Mouse (Mus musculus): Measurements from ENCODE around the gene Pigu. TPM values are rescaled to one million over a fixed set of nuclear protein-coding genes. Genes with fewer than 3 reads are reported as not detected.

The Pigu gene
- polyA plus RNA-seq, 1 experiment from 2014 or later = 66.8 TPM

DNA sequence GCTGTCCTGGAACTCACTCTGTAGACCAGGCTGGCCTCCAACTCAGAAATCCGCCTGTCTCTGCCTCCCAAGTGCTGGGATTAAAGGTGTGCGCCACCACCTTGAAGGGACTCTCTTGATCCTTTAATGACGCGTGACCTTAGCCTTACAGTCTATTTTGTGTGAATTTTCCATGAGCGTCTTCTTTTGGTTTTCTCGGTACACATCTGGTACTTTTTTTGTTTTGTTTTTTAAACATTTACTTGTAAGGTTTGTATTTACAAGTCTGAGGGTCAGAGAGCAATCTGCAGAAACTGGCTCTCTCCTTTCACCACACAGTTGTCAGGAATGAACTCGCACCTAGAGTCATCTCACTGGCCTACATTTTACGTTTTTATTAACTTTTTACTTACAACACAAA lies 83.6 kb downstream of the Pigu start:
- Histone ChIP-seq H3K4me3 (ENCODE audit: low read length) (no peak overlapping the region), H3K27me3 (ENCODE audit: control insufficient read depth, insufficient read depth, low read length) (no peaks in the 10 kb centered on the region), H3K9ac (ENCODE audit: low read depth, low read length) (no peak overlapping the region), H3K9me3 (ENCODE audit: control insufficient read depth, low read length) (no peaks in the 10 kb centered on the region), H3K4me2 (replicated peaks; ENCODE audit: low read depth, low read length) (no peak overlapping the region), H3K4me1 (ENCODE audit: control insufficient read depth, insufficient read depth, low read length) (0 out of 2 replicates have a peak, but pooled peaks cover 6% of the 10 kb centered on the region), H3K36me3 (ENCODE audit: control insufficient read depth, insufficient read depth, low read length) (peaks cover 8% of the 10 kb centered on the region), H3K27ac (ENCODE audit: low read depth, low read length) (no peak overlapping the region)
- no peak for ATAC-seq (ENCODE audit: low FRiP score, low TSS enrichment)
- WGBS = 87% methylated on average over 8 of the region's 8 CpGs

DNA sequence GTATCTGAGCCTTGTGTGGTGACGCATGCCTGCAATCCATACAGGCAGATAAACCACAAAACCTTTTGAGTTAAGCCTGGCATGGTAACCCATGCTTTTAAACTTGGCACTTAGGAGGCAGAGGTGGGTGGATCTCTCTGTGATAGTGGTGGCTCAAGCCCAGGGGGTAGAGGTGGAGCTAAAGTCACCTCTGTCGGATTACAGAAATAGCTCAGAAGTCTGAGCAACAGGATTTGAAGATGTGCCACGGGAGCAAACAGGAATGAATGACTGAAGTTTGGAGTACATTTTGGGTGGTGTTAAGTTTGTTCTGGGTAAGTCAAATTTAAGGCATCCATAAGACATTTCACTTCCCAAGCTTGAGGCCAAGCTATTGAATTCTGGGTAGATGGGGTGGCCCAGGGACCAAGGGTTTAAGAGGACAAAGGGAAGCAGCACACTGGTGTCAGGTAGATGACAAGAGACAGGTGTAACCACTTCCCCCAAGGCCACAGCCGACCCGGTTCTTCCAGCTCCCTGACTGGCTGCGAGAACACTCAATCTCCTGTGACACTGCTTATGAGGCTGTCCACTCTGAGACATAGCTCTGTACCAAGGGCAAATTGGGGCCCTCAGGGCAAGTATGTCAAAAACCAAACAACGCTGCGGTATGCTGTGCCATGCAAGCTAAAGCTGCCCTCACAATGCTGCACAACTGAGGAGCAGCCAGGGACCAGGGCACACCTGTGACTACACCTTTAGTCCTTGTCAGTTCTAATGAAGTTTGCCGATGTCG lies 84.6 kb downstream of the Pigu start:
- ATAC-seq (ENCODE audit: low FRiP score, low TSS enrichment) = no peak
- Histone ChIP-seq H3K4me1 (ENCODE audit: control insufficient read depth, insufficient read depth, low read length) (0 out of 2 replicates have a peak, but pooled peaks cover 6% of the 10 kb centered on the region), H3K4me3 (ENCODE audit: low read length) (no peak overlapping the region), H3K9me3 (ENCODE audit: control insufficient read depth, low read length) (no peaks in the 10 kb centered on the region), H3K36me3 (ENCODE audit: control insufficient read depth, insufficient read depth, low read length) (no peaks in the 10 kb centered on the region), H3K27me3 (ENCODE audit: control insufficient read depth, insufficient read depth, low read length) (no peaks in the 10 kb centered on the region), H3K9ac (ENCODE audit: low read depth, low read length) (no peak overlapping the region), H3K27ac (ENCODE audit: low read depth, low read length) (no peak overlapping the region), H3K4me2 (replicated peaks; ENCODE audit: low read depth, low read length) (no peak overlapping the region)
- WGBS = 73% methylated on average over 10 of the region's 10 CpGs

- no peak for ATAC-seq (ENCODE audit: low FRiP score, low TSS enrichment)
Observed at GRCm38 (mm10) chr2:155271957-155272356, 85.3 kb downstream of the Pigu start.

GRCm38 (mm10) chr2:155266896-155267295 lies 90.3 kb downstream of the Pigu start:
- no peak for ATAC-seq (ENCODE audit: low FRiP score, low TSS enrichment)
- H3K36me3 ChIP-seq (ENCODE audit: control insufficient read depth, insufficient read depth, low read length) = no peaks in the 10 kb centered on the region
- no peak overlapping the region for H3K27ac ChIP-seq (ENCODE audit: low read depth, low read length)
- H3K9ac ChIP-seq (ENCODE audit: low read depth, low read length) = no peak overlapping the region
- H3K9me3 ChIP-seq (ENCODE audit: control insufficient read depth, low read length) = no peaks in the 10 kb centered on the region
- H3K4me3 ChIP-seq (ENCODE audit: low read length) = no peak overlapping the region
- no peaks in the 10 kb centered on the region for H3K27me3 ChIP-seq (ENCODE audit: control insufficient read depth, insufficient read depth, low read length)
- WGBS = 78% methylated on average over 5 of the region's 5 CpGs
- no peak overlapping the region for H3K4me2 ChIP-seq (replicated peaks; ENCODE audit: low read depth, low read length)
- no peaks in the 10 kb centered on the region for H3K4me1 ChIP-seq (ENCODE audit: control insufficient read depth, insufficient read depth, low read length)

More at GRCm38 (mm10) chr2:155271957-155272356, 85.3 kb downstream of the Pigu start:
- H3K9me3 ChIP-seq (ENCODE audit: control insufficient read depth, low read length) = no peaks in the 10 kb centered on the region
- no peak overlapping the region for H3K9ac ChIP-seq (ENCODE audit: low read depth, low read length)
- no peak overlapping the region for H3K4me3 ChIP-seq (ENCODE audit: low read length)
- H3K27ac ChIP-seq (ENCODE audit: low read depth, low read length) = no peak overlapping the region
- H3K4me2 ChIP-seq (replicated peaks; ENCODE audit: low read depth, low read length) = no peak overlapping the region
- H3K27me3 ChIP-seq (ENCODE audit: control insufficient read depth, insufficient read depth, low read length) = no peaks in the 10 kb centered on the region
- no peaks in the 10 kb centered on the region for H3K36me3 ChIP-seq (ENCODE audit: control insufficient read depth, insufficient read depth, low read length)
- H3K4me1 ChIP-seq (ENCODE audit: control insufficient read depth, insufficient read depth, low read length) = no peaks in the 10 kb centered on the region
- WGBS = 83% methylated on average over 6 of the region's 6 CpGs

DNA sequence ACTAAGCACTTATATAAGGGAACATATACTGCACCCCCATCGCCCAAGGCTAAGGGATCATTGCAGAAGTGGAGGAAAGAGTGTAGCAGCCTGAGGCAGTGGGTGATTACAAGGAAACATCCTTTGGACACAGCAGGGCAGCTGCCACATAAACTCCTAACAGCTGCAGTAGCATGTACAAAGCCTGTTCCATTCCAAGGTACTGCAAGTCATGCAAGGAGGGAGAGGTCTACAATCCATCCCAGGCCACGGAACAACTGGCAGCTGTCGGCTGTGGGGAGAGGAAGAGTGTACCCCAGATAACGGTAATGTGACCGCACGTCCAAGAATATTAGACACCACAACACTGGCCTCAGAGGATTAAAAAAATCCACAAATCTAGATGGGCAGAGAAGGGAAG lies 91.7 kb downstream of the Pigu start:
- no peaks in the 10 kb centered on the region for H3K36me3 ChIP-seq (ENCODE audit: control insufficient read depth, insufficient read depth, low read length)
- no peak overlapping the region for H3K4me2 ChIP-seq (replicated peaks; ENCODE audit: low read depth, low read length)
- H3K4me3 ChIP-seq (ENCODE audit: low read length) = no peak overlapping the region
- no peaks in the 10 kb centered on the region for H3K9me3 ChIP-seq (ENCODE audit: control insufficient read depth, low read length)
- H3K4me1 ChIP-seq (ENCODE audit: control insufficient read depth, insufficient read depth, low read length) = no peaks in the 10 kb centered on the region
- no peak overlapping the region for H3K9ac ChIP-seq (ENCODE audit: low read depth, low read length)
- ATAC-seq (ENCODE audit: low FRiP score, low TSS enrichment) = no peak
- 92% methylated on average over 6 of the region's 6 CpGs for WGBS
- H3K27me3 ChIP-seq (ENCODE audit: control insufficient read depth, insufficient read depth, low read length) = no peaks in the 10 kb centered on the region
- no peak overlapping the region for H3K27ac ChIP-seq (ENCODE audit: low read depth, low read length)

- peaks cover 63% of the 10 kb centered on the region for H3K36me3 ChIP-seq (ENCODE audit: control insufficient read depth, insufficient read depth, low read length)
- H3K4me2 ChIP-seq (replicated peaks; ENCODE audit: low read depth, low read length) = no peak overlapping the region
- no peak overlapping the region for H3K4me3 ChIP-seq (ENCODE audit: low read length)
- no peaks in the 10 kb centered on the region for H3K27me3 ChIP-seq (ENCODE audit: control insufficient read depth, insufficient read depth, low read length)
- no peak overlapping the region for H3K9ac ChIP-seq (ENCODE audit: low read depth, low read length)
- no peak for ATAC-seq (ENCODE audit: low FRiP score, low TSS enrichment)
- 95% methylated on average over 5 of the region's 5 CpGs for WGBS
- no peaks in the 10 kb centered on the region for H3K9me3 ChIP-seq (ENCODE audit: control insufficient read depth, low read length)
- H3K27ac ChIP-seq (ENCODE audit: low read depth, low read length) = no peak overlapping the region
- H3K4me1 ChIP-seq (ENCODE audit: control insufficient read depth, insufficient read depth, low read length) = no peaks in the 10 kb centered on the region
Observed at GRCm38 (mm10) chr2:155249588-155249987, 107.6 kb downstream of the Pigu start.

GRCm38 (mm10) chr2:155248718-155249117 lies 108.5 kb downstream of the Pigu start:
- no peaks in the 10 kb centered on the region for H3K4me1 ChIP-seq (ENCODE audit: control insufficient read depth, insufficient read depth, low read length)
- WGBS = 46% methylated on average over 2 of the region's 2 CpGs
- H3K27me3 ChIP-seq (ENCODE audit: control insufficient read depth, insufficient read depth, low read length) = no peaks in the 10 kb centered on the region
- no peak overlapping the region for H3K27ac ChIP-seq (ENCODE audit: low read depth, low read length)
- no peak overlapping the region for H3K4me2 ChIP-seq (replicated peaks; ENCODE audit: low read depth, low read length)
- H3K9ac ChIP-seq (ENCODE audit: low read depth, low read length) = no peak overlapping the region
- H3K9me3 ChIP-seq (ENCODE audit: control insufficient read depth, low read length) = no peaks in the 10 kb centered on the region
- H3K4me3 ChIP-seq (ENCODE audit: low read length) = no peak overlapping the region
- H3K36me3 ChIP-seq (ENCODE audit: control insufficient read depth, insufficient read depth, low read length) = peaks cover 72% of the 10 kb centered on the region
- no peak for ATAC-seq (ENCODE audit: low FRiP score, low TSS enrichment)

DNA sequence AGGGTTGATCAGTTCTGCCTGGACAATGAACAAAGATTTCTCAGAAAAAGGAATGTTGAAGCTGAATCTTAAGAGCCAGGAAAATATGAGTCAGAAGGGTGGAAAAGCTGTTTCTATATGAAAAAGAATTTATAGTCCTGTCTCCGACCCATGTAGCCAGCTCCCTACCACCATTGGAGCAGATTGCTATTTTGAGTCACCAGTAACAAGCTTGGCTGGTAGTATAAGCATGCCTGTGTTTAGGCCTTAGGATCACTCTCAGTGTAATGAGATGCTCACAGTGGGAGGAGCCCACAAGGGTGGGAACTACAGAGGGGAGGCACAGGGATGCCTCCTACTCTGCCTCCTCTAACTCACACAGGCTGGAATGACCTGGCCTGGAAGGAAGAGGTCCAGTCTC lies 109.0 kb downstream of the Pigu start:
- ATAC-seq (ENCODE audit: low FRiP score, low TSS enrichment) = no peak
- H3K4me2 ChIP-seq (replicated peaks; ENCODE audit: low read depth, low read length) = no peak overlapping the region

DNA sequence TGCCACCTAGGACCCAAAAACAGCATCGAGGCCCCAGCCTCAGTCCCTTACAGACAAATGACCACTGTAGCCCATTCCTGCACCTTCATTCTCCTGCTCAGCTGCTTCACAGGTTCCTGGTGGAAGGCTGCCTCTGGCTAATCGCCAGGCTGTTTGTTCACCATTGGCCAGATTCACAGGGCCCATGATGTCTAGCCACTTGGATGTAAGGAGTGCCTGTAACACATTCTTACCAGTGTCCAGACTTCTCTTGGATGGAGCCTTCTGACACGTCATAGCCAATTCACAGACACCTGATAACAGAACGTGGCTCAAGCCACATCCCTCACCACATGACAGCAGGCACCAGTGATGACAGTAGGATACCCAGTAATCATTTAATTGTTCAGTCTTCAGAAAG lies 111.0 kb downstream of the Pigu start:
- H3K9ac ChIP-seq (ENCODE audit: low read depth, low read length) = no peak overlapping the region
- 88% methylated on average over 4 of the region's 4 CpGs for WGBS
- peaks cover 84% of the 10 kb centered on the region for H3K36me3 ChIP-seq (ENCODE audit: control insufficient read depth, insufficient read depth, low read length)
- no peaks in the 10 kb centered on the region for H3K4me1 ChIP-seq (ENCODE audit: control insufficient read depth, insufficient read depth, low read length)
- no peaks in the 10 kb centered on the region for H3K9me3 ChIP-seq (ENCODE audit: control insufficient read depth, low read length)
- no peak overlapping the region for H3K4me2 ChIP-seq (replicated peaks; ENCODE audit: low read depth, low read length)
- H3K27me3 ChIP-seq (ENCODE audit: control insufficient read depth, insufficient read depth, low read length) = no peaks in the 10 kb centered on the region
- no peak overlapping the region for H3K4me3 ChIP-seq (ENCODE audit: low read length)
- ATAC-seq (ENCODE audit: low FRiP score, low TSS enrichment) = no peak
- H3K27ac ChIP-seq (ENCODE audit: low read depth, low read length) = no peak overlapping the region

More for the DNA sequence above, 109.0 kb downstream of the Pigu start:
- Histone ChIP-seq H3K27ac (ENCODE audit: low read depth, low read length) (no peak overlapping the region), H3K9me3 (ENCODE audit: control insufficient read depth, low read length) (no peaks in the 10 kb centered on the region), H3K9ac (ENCODE audit: low read depth, low read length) (no peak overlapping the region), H3K27me3 (ENCODE audit: control insufficient read depth, insufficient read depth, low read length) (no peaks in the 10 kb centered on the region), H3K4me3 (ENCODE audit: low read length) (no peak overlapping the region), H3K4me1 (ENCODE audit: control insufficient read depth, insufficient read depth, low read length) (no peaks in the 10 kb centered on the region), H3K36me3 (ENCODE audit: control insufficient read depth, insufficient read depth, low read length) (peaks cover 76% of the 10 kb centered on the region)
- WGBS = 86% methylated on average over 1 of the region's 1 CpGs
